Mouse (Mus musculus) urinary bladder, adult 2 months (tissue): Measurements from ENCODE around the gene Mmp8. TPM values are rescaled to one million over a fixed set of nuclear protein-coding genes. Genes with fewer than 3 reads are reported as not detected.

Experiments used
- DNase-seq: peaks from one replicate; pipeline ENCODE4 v3.0.0; 2022; ENCODE audit warnings: low spot score
- polyA plus RNA-seq: library from polyadenylated mRNA; depleted of rRNA; stranded (reverse); fragments of >200 nt; gene quantifications from 2 replicates; pipeline ENCODE4 v1.2.3, GENCODE M21; 2012; rRNA removed

The Mmp8 gene
- polyA plus RNA-seq, 1 experiment, result not detected

DNA sequence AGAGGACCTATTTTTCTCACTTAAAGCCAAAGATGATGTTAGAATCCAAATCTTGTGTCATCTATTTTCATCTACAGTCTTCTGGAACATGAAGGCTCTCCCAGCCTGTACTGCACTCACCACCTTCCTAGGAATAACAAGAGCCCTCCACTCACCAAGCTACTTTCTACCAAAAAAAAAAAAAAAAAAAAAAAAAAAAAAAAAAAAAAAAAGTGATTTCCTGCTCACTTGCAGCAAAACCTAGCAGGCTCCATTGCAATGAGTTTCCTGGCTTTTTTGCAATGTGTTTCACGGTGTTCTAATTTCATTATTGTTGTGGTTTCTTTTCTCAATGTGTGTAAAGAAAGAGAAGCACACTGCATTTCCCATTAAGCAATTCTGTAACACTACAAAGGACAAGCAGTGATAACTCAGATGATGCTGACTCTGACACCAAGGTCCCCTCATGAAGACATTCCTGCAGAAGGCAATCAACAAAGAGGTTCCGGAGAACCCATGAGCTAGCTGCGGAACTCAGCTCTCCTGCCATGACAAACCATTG is 35.1 kb downstream of the Mmp8 start:
- DNase-seq, result no peak

DNA sequence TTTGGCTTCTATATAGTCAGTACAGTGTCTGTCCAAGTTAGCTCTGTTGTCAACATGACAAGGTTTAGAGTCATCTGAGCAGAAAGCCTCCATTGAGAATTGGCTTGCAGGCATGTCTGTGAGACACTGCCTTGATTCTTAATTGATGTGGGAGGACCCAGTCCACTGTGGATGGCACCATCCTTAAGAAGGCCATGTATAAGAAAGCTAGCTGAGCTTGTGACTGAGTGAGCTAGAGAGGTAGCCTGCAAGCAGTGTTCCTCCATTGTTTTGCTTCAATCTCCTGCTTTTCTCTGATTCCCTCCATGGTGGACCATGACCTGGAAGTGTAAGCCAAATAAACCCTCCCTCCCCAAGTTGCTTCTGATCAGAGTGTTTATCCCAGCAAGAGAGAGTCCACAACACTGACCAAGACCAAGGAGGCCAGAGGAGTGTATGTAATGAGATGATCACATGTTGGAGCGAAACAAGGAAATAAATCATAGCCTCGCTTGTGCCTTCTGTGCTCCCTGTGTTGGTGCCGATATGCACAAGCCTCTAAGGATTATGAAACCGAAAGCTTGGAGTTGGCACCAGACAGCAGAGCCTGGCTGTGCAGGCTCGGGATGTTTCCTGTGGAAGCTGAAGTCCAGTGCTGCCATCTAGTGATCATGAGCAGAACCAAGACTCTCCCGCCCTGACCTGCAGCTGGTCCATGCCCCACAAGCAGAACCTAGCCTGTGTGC is 36.7 kb downstream of the Mmp8 start:
- DNase-seq, result peak; percentile 45

GRCm38 (mm10) chr9:7602982-7603742 is 44.9 kb downstream of the Mmp8 start:
- DNase-seq, result peak; percentile 32

DNA sequence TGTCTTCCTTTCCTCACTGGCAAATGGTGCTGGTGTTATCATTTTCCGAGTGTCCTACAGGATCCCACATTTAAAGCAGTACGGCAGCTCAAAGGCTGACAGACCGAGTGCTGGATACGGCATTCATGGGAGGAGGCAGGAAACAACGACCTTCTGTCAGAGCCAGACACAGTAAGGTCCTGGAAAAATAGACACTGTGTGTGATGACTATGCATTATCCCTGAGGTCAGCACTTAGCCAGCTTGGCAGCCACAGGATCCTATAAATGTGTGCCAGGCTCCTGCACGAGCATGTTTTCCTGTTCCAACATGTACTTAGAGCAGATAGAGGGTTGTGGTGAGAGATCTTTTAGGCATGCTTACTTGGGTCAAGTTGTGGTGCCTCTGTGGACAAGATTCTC is 45.7 kb downstream of the Mmp8 start:
- no peak for DNase-seq

DNA sequence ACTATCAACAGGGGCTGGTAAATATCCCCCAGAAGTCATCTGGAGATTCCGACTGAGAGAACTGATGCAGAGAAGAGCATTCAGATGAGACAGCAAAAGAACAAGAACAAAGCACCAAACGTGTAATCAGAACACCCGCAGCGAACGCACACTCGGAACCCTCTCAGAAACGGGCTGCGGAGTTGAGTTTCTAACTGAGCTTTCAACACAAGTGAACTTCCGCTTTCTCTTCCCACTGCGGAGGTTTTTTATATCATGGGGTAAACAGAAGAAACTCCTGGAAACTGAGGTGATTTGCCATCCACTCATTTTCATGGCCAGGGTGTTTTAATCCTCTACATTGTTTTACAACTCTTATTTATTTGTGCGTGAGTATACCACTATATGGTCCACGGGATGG is 47.4 kb downstream of the Mmp8 start:
- no peak for DNase-seq

Other genes starting within 250 kb of the Mmp8 start
- 0.94 and 5.1 TPM in 2 replicates for gene Mmp12, start 214.1 kb upstream of the Mmp8 start, polyA plus RNA-seq
- gene Mmp1b, start 170.4 kb upstream of the Mmp8 start, polyA plus RNA-seq, result not detected in 2 replicates
- gene Mmp3, start 112.6 kb upstream of the Mmp8 start, polyA plus RNA-seq, result 1.3 and 1.4 TPM in 2 replicates
- 0.25 and 0.74 TPM in 2 replicates for gene Mmp10, start 56.1 kb upstream of the Mmp8 start, polyA plus RNA-seq
- gene Mmp27, start 12.9 kb downstream of the Mmp8 start, polyA plus RNA-seq, result 0.15 TPM in 2 replicates
- gene Mmp20, start 69.8 kb downstream of the Mmp8 start, polyA plus RNA-seq, result not detected in 2 replicates
- gene Mmp7, start 133.6 kb downstream of the Mmp8 start, polyA plus RNA-seq, result 0.06 TPM in 1 of 2 replicates, not detected in the other
- gene Tmem123, start 205.6 kb downstream of the Mmp8 start, polyA plus RNA-seq, result 298 and 359 TPM in 2 replicates